Mouse (Mus musculus): Measurements from ENCODE around the gene Angel2. TPM values are rescaled to one million over a fixed set of nuclear protein-coding genes. Genes with fewer than 3 reads are reported as not detected.

The Angel2 gene
- polyA plus RNA-seq (2017; shearing (Covaris generic)), result 83.0 TPM

DNA sequence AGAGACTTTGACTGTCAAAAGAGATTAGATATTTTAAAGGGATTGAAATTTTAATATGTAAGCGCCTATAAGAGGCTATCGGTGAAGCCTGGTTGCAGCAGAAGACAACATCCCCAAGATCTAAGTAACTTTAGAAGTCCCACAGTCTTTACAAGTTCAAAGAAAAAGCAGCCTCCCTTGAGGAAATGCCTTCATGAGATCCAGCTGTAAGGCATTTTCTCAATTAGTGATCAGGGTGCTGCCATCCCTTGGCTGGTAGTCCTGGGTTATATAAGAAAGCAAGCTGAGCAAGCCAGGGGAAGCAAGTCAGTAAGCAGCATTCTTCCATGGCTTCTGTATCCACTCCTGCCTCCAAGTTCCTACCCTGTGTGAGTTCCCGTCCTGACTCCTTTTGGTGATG, at the start of gene Angel2:
TSS of gene Angel2 (plus strand) at position 301 of the 400 bp plus-strand sequence.

DNA sequence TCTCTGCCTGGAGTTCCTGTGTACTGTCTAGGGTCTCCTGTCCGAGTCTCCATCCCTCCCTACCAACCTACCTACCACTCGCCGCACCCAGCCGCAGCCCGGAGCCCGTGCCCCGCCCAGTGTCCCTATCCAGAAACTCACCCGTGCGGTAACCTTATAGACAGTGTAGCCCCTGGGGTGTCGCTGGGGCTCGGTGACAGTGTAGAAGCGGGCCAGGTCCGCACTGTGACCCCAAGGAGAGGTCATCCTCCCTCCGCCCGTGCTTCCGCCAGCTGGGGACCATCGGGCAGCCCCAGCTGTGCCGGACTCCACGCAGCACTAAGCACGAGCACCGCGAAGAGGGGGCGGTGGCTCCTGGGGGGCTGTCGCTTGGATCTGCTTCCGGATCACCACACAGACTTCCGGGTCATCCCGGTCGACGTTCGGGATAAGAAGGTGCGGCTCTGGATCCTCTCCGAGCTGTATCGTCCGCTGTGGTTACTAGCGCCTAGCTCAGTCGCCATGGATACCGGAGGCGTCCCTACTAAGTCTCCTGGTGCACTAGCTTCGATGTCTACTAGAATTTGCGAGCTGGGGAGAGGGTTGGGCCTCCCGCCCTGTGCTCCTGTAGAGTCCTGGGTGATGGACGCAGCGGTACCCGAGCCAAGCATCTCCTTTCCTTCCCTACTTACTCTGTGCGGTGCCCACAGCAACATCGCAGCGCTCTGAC, 13.3 kb upstream of the Angel2 start, which contains the start of gene Rps6kc1:
TSS of gene Rps6kc1 (minus strand) at position 356 of the 709 bp plus-strand sequence.

GRCm38 (mm10) chr1:190979100-190979563, 54.2 kb downstream of the Angel2 start, which contains the start of gene Vash2:
Vash2 (minus strand) TSS chr1:190979296.

Other genes starting within 250 kb of the Angel2 start
- 14.2 TPM for gene Rps6kc1, start 13.3 kb upstream of the Angel2 start, polyA plus RNA-seq (2017; shearing (Covaris generic))
- gene Vash2, start 54.2 kb downstream of the Angel2 start, polyA plus RNA-seq (2017; shearing (Covaris generic)), result 0.13 TPM
- gene Flvcr1, start 101.0 kb downstream of the Angel2 start, polyA plus RNA-seq (2017; shearing (Covaris generic)), result 6.7 TPM
- gene Spata45, start 111.5 kb downstream of the Angel2 start, polyA plus RNA-seq (2017; shearing (Covaris generic)), result not detected
- 13.0 TPM for gene Tatdn3, start 137.8 kb downstream of the Angel2 start, polyA plus RNA-seq (2017; shearing (Covaris generic))
- gene Nsl1, start 137.9 kb downstream of the Angel2 start, polyA plus RNA-seq (2017; shearing (Covaris generic)), result 3.3 TPM
- not detected for gene Batf3, start 172.7 kb downstream of the Angel2 start, polyA plus RNA-seq (2017; shearing (Covaris generic))
- gene Fam71a, start 239.7 kb downstream of the Angel2 start, polyA plus RNA-seq (2017; shearing (Covaris generic)), result not detected